Mouse (Mus musculus): Measurements from ENCODE around the gene Rab37.

DNA sequence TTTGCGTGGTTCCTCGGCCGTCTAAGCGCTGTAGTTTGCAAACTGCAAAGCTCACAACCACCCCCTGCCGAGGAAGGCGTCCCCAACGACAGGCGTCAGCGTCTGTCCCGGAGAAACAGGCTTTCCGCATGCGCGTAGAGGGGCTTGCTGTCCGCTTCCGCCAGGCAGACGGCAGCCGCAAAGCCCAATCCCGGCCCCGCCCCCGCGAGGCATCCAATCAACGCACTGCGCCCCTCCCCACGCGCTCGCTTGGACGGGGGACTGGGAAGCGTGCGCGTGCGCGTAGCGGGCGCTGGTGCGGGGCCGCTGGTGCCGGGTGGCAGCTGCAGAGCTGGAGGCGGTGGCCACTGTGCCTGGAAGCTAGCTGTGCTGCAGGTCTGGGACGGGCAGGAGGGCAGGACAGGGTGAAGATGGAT is 96.0 kb downstream of the Rab37 start, which contains the start of gene Tmem104:
- peak; percentile 36 for TF ChIP-seq CTCF (IDR thresholded peaks at IDR 0.05)
- TF ChIP-seq POLR2A (IDR thresholded peaks at IDR 0.05; ENCODE audit: insufficient read depth, low read depth, low read length) = peak; percentile 84
- TF ChIP-seq EP300 (IDR thresholded peaks at IDR 0.05; ENCODE audit: insufficient read depth, low read depth, low read length) = no peak

All from heart, adult 2 months (tissue).